ENCODE assay signal across 17 mouse cellular contexts in the genomic region with DNA sequence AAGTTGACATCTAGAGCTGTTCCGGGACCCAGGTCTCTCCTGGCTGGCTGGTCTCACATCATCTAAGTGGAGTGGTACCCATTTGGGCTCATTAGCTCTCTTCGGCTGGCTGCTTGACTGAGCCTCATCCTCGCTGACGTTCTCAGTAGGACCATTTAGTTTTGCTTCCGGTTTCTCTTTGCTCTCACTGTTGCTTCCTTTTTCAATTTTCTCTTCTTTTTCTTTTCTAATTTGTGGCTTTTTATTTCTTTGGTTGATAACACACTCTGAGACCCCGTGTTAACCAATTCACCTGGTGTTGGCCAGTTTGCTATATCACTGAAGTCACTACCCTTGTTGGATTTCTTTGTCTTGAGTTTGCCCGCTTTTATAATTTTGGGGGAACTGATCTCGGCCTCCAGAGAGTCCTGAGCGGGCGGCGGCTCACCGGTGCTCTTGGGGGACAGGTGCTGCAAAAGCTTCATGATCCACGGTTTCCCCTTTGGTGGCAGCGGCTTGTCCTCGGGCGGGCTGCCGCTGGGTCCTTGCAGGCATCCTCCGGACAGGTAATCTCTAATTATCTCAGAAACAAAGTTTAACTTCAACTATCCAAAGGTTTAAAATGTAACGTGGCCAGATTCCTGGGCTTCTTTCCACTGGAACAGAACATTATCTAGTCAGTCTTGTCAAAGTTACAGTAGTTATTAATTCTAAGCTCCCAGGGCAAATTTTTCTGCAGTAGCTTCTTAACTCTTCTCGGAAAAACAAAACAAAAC.
"Had no signal": no experiment of that assay in that cellular context is flagged by ENCODE, and none has a peak within 500 bp of the region (broad histone marks: within the 10 kb centered on the region; RNA-seq: fewer than 3 reads in every experiment).

No protein-coding gene starts in this region.

- H3K27ac ChIP-seq: hindbrain, embryonic 15.5 days; kidney, postnatal 0 days; layer of hippocampus, adult 2 months; limb, embryonic 13.5 days; liver, embryonic 14.5 days; midbrain, embryonic 10.5 days; neural tube, embryonic 15.5 days; stomach, embryonic 15.5 days had no signal

- ATAC-seq: inflammation-experienced regulatory T-cells, adult 6 months; lung, postnatal 0 days had no signal

- H3K27me3 ChIP-seq: hindbrain, embryonic 15.5 days; neural tube, embryonic 15.5 days; stomach, embryonic 15.5 days had no signal

- H3K36me3 ChIP-seq: hindbrain, embryonic 15.5 days; limb, embryonic 13.5 days; midbrain, embryonic 10.5 days; neural tube, embryonic 15.5 days; stomach, embryonic 15.5 days had no signal

- H3K9me3 ChIP-seq: hindbrain, embryonic 15.5 days; limb, embryonic 13.5 days; midbrain, embryonic 10.5 days; neural tube, embryonic 15.5 days; stomach, embryonic 15.5 days had no signal

- H3K4me2 ChIP-seq: hindbrain, embryonic 15.5 days; limb, embryonic 13.5 days; neural tube, embryonic 15.5 days; stomach, embryonic 15.5 days had no signal

- H3K4me3 ChIP-seq: hindbrain, embryonic 15.5 days; layer of hippocampus, adult 2 months; limb, embryonic 13.5 days; midbrain, embryonic 10.5 days; myocyte; neural tube, embryonic 15.5 days; stomach, embryonic 15.5 days had no signal

- DNase-seq: left cerebral cortex, postnatal 4 days; lung, adult 2 months; lung, postnatal 4 days; midbrain, embryonic 14.5 days; thymus, adult 2 months; thymus, postnatal 25 days had no signal

- H3K4me1 ChIP-seq: hindbrain, embryonic 15.5 days; limb, embryonic 13.5 days; midbrain, embryonic 10.5 days; neural tube, embryonic 15.5 days; stomach, embryonic 15.5 days had no signal

- H3K9ac ChIP-seq: hindbrain, embryonic 15.5 days; limb, embryonic 13.5 days; liver, embryonic 14.5 days; neural tube, embryonic 15.5 days; stomach, embryonic 15.5 days had no signal
